Mouse (Mus musculus) embryonic facial prominence, embryonic 10.5 days (tissue): ENCODE data around the gene Tmem135. TPM values are rescaled to one million over a fixed set of nuclear protein-coding genes. Genes with fewer than 3 reads are reported as not detected.

Source experiments
- DNase-seq: peaks from one replicate; pipeline ENCODE4 v3.0.0-alpha.2; 2017; ENCODE audit warnings: low spot score
- H3K27ac ChIP-seq: fragments of 300-500 bp; sonication (generic); replicated peaks from 2 replicates; pipeline ENCODE4 v1.5.1; 2016; ENCODE audit warnings: mild to moderate bottlenecking
- H3K27me3 ChIP-seq: fragments of 300-500 bp; sonication (generic); replicated peaks from 2 replicates; pipeline ENCODE4 v1.6.1; 2016; ENCODE audit warnings: low read depth, mild to moderate bottlenecking; ENCODE audit not compliant: poor library complexity, severe bottlenecking
- H3K36me3 ChIP-seq: fragments of 300-500 bp; sonication (generic); replicated peaks from 2 replicates; pipeline ENCODE4 v1.6.1; 2016; ENCODE audit warnings: mild to moderate bottlenecking, moderate library complexity
- H3K4me1 ChIP-seq: fragments of 300-500 bp; sonication (generic); 2 replicates; pipeline ENCODE4 v1.6.1; 2016
- H3K4me3 ChIP-seq: fragments of 300-500 bp; sonication (generic); 2 replicates; pipeline ENCODE4 v1.5.1; 2016; ENCODE audit warnings: mild to moderate bottlenecking, moderate library complexity
- H3K9me3 ChIP-seq: fragments of 300-500 bp; sonication (generic); 2 replicates; pipeline ENCODE4 v1.6.1; 2016; ENCODE audit warnings: mild to moderate bottlenecking
- WGBS: fragments of 180-500 bp; shearing (Covaris S2); methylation state at CpG from one replicate; pipeline ENCODE4 v1.1.7; 2016; 5-methylcytosine and 5-hydroxymethylcytosine counted together
- polyA plus RNA-seq: library from polyadenylated mRNA; unstranded; fragments of >200 nt; fragmentation: Nextera tagmentation; extraction: Ambion mirVana; gene quantifications from 2 replicates; pipeline ENCODE4 v1.2.1, GENCODE M21; 2016

Gene Tmem135
- polyA plus RNA-seq, 1 experiment from 2014 or later, result 18.0 TPM

DNA sequence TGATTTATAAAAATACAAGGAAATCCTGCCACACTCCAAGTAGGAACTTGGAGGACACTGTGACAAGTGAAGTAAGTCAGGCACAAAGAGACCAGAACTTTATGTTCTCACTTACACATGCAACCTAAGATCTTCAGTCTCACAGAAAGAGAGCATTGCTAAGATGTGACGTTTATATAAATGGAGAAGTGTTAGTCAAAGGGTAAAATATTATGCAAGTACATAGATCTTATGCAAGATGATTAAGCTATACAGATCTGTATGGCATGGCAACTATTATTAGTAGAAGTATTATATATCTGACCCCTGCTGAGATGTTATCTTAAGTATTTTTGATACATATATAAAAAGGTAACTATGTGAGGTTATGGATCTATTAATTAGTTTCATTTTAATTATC lies 8.6 kb downstream of the Tmem135 start:
- H3K36me3 ChIP-seq, result peaks cover 3% of the 10 kb centered on the region; the same call in 1 of the 2 replicates
- no peak for DNase-seq
- H3K4me1 ChIP-seq, result no peaks in the 10 kb centered on the region
- WGBS, result 84% methylated on average over 1 of the region's 1 CpGs
- H3K27me3 ChIP-seq, result 0 out of 2 replicates have a peak, but pooled peaks cover 6% of the 10 kb centered on the region
- no peak overlapping the region for H3K27ac ChIP-seq
- H3K4me3 ChIP-seq, result no peak overlapping the region
- no peaks in the 10 kb centered on the region for H3K9me3 ChIP-seq

- H3K4me1 ChIP-seq, result no peaks in the 10 kb centered on the region
- H3K27me3 ChIP-seq, result no peaks in the 10 kb centered on the region
- WGBS, result 99% methylated on average over 1 of the region's 1 CpGs
- no peak overlapping the region for H3K4me3 ChIP-seq
- peaks cover 3% of the 10 kb centered on the region; the same call in 1 of the 2 replicates for H3K36me3 ChIP-seq
- DNase-seq, result no peak
- no peaks in the 10 kb centered on the region for H3K9me3 ChIP-seq
- no peak overlapping the region for H3K27ac ChIP-seq
Observed at GRCm38 (mm10) chr7:89392825-89393224, 11.2 kb downstream of the Tmem135 start.

DNA sequence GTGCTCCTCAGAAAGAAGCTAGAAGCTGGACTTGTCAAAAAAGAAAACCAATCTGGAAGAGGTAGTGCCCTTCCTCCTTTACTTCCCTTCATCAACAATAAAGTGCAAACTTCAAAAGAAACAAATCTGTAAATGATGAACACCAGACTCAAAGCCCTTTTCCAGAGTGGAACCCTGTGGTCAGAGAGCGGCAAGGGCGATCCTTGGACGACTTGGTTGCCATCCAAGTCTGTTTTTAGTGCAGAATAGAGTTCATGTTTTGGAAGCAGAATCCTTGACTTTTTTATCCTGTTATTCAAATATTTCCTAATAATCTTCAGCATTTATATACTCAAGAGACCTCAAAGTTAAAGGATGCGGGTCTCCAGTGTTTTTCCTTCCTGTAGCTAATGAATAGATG lies 11.6 kb downstream of the Tmem135 start:
- 77% methylated on average over 4 of the region's 4 CpGs for WGBS
- Histone ChIP-seq H3K4me3 (no peak overlapping the region), H3K36me3 (peaks cover 3% of the 10 kb centered on the region; the same call in 1 of the 2 replicates), H3K27ac (no peak overlapping the region), H3K4me1 (no peaks in the 10 kb centered on the region), H3K9me3 (no peaks in the 10 kb centered on the region), H3K27me3 (no peaks in the 10 kb centered on the region)
- DNase-seq, result no peak

DNA sequence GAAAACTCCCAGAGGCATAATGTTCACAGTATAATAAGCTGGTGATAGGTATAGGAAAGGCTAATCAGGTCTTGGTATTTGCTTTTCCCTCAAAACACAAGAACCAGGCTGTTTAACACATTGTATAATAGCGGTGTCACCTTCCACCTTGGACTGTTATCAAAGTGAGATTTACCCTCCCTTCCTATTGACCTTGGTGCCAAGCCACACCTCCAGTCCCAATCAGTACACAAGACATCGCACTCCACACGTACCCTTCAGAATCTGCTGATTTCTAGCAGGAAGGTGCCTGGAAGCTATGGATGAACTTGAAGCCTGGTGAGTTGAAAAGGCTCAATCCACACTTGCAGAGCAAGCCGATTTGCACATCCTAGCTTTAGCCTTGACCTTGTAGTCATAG lies 12.2 kb downstream of the Tmem135 start:
- H3K27ac ChIP-seq, result no peak overlapping the region
- H3K9me3 ChIP-seq, result no peaks in the 10 kb centered on the region
- WGBS, result 89% methylated on average over 4 of the region's 4 CpGs
- H3K4me3 ChIP-seq, result no peak overlapping the region
- peaks cover 3% of the 10 kb centered on the region; the same call in 1 of the 2 replicates for H3K36me3 ChIP-seq
- DNase-seq, result no peak
- no peaks in the 10 kb centered on the region for H3K4me1 ChIP-seq
- H3K27me3 ChIP-seq, result no peaks in the 10 kb centered on the region

- Histone ChIP-seq H3K36me3 (peaks cover 3% of the 10 kb centered on the region; the same call in 1 of the 2 replicates), H3K9me3 (no peaks in the 10 kb centered on the region), H3K4me1 (0 out of 2 replicates have a peak, but pooled peaks cover 4% of the 10 kb centered on the region), H3K27ac (no peak overlapping the region), H3K27me3 (no peaks in the 10 kb centered on the region), H3K4me3 (no peak overlapping the region)
- WGBS, result 81% methylated on average over 3 of the region's 3 CpGs
- DNase-seq, result no peak
Observed at GRCm38 (mm10) chr7:89391281-89391680, 12.7 kb downstream of the Tmem135 start.

- no peaks in the 10 kb centered on the region for H3K9me3 ChIP-seq
- peaks cover 3% of the 10 kb centered on the region; the same call in 1 of the 2 replicates for H3K36me3 ChIP-seq
- WGBS, result 82% methylated on average over 2 of the region's 2 CpGs
- no peaks in the 10 kb centered on the region for H3K27me3 ChIP-seq
- H3K4me3 ChIP-seq, result no peak overlapping the region
- no peak for DNase-seq
- H3K4me1 ChIP-seq, result 0 out of 2 replicates have a peak, but pooled peaks cover 4% of the 10 kb centered on the region
- H3K27ac ChIP-seq, result no peak overlapping the region
Observed at GRCm38 (mm10) chr7:89390660-89391059, 13.4 kb downstream of the Tmem135 start.

- H3K27ac ChIP-seq, result no peak overlapping the region
- 82% methylated on average over 3 of the region's 3 CpGs for WGBS
- DNase-seq, result no peak
Observed at GRCm38 (mm10) chr7:89388981-89389380, 15.0 kb downstream of the Tmem135 start.

GRCm38 (mm10) chr7:89382892-89383291 lies 21.1 kb downstream of the Tmem135 start:
- no peaks in the 10 kb centered on the region for H3K9me3 ChIP-seq
- no peaks in the 10 kb centered on the region for H3K27me3 ChIP-seq
- no peak overlapping the region for H3K4me3 ChIP-seq
- H3K36me3 ChIP-seq, result no peaks in the 10 kb centered on the region
- peaks cover 15% of the 10 kb centered on the region for H3K4me1 ChIP-seq
- 91% methylated on average over 3 of the region's 3 CpGs for WGBS
- H3K27ac ChIP-seq, result no peak overlapping the region
- DNase-seq, result no peak

More at GRCm38 (mm10) chr7:89388981-89389380, 15.0 kb downstream of the Tmem135 start:
- Histone ChIP-seq H3K27me3 (no peaks in the 10 kb centered on the region), H3K9me3 (no peaks in the 10 kb centered on the region), H3K36me3 (no peaks in the 10 kb centered on the region), H3K4me3 (no peak overlapping the region), H3K4me1 (0 out of 2 replicates have a peak, but pooled peaks cover 4% of the 10 kb centered on the region)

DNA sequence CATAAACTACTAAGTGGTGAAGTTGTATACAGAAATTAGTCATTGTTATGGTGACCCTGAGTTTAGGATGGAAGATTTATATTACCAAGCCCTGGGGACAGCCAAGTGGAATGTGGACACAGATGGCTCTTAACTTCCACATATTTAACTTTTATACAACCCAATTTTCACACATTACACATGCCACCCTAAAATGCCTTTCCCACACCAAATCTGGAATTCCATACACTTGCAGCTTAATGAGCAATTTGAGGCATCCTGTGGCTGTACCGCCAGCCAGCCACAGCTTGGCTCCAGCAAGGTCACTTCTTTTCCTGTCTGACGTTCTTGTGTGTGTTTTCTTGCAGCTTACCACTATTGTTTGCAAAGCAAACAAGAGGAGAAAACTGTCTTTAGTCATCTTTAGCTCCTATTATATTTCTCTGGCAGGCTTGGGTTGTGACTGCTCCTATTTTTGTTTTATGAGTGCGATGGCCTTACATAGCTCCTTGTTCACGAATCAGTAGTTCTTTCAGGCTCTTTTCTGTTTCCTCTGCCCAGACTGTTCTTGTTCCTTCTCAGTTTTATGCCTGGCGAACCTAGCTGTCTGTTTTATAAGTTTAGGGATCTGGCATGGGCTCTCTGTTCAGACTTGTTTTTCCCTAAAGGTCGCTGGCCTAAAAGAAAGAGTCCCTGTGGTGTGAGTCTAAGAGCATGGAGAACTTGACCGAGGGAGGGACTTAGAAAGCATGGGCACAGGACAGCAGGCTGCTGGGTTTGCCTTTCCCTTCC lies 22.9 kb downstream of the Tmem135 start:
- Histone ChIP-seq H3K27me3 (no peaks in the 10 kb centered on the region), H3K9me3 (no peaks in the 10 kb centered on the region), H3K4me1 (peaks cover 11% of the 10 kb centered on the region), H3K27ac (0 out of 2 replicates have a peak overlapping the region, but pooled peaks have one; percentile 30), H3K4me3 (no peak overlapping the region), H3K36me3 (no peaks in the 10 kb centered on the region)
- DNase-seq, result no peak
- 54% methylated on average over 7 of the region's 7 CpGs for WGBS

DNA sequence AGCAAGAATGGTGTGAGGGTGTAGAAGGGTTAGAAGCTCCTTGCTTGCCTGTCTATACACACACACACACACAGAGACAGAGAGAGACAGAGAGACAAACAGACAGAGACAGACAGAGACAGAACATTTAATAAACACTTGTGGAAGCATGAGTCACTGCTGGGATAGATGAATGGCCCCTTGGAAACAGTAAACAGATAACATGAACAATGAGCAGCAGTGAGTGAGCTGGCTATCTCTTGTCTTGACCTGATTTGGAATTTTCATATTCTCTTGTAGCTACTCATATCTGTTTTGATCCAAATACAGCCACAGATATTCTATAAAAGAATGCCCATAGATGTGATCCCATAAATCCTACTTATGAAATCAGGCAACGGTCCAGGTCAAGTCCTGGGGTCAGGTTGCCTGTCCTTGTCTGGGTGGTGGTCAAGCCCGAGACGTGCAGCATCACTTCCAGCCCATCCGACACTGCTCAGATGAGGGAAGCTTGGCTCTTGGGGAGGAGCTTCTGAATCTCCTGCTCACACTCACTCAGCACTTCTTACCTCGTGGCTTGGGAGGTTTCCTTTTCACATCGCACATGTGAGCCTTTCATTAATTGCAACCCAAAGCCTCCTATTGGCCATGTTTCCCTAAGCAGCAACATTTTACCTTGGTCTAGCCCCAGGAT lies 32.3 kb downstream of the Tmem135 start:
- Histone ChIP-seq H3K27ac (no peak overlapping the region), H3K9me3 (no peaks in the 10 kb centered on the region), H3K36me3 (no peaks in the 10 kb centered on the region), H3K4me1 (peaks cover 14% of the 10 kb centered on the region), H3K27me3 (no peaks in the 10 kb centered on the region), H3K4me3 (no peak overlapping the region)
- 70% methylated on average over 6 of the region's 6 CpGs for WGBS
- no peak for DNase-seq

DNA sequence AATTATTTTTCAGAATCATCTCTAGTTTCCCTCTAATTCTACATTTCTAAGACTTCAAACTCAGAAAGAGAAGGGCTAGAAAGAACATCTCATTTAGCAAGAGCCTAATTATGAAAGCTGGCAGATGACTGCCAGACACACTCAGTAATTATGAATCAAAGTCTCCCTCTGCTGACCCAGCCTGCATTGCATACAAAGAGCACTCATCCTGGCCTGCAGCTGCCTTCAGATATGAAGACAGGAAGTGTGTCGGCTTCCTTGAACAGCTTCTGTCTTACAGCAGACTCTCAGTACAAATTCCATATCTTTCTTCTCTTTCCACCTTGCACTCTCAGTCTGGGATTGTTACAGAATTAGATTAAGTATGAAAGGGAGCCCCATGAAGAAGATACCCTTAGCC lies 33.1 kb downstream of the Tmem135 start:
- WGBS, result 57% methylated on average over 1 of the region's 1 CpGs
- no peak overlapping the region for H3K4me3 ChIP-seq
- H3K27ac ChIP-seq, result no peak overlapping the region
- H3K9me3 ChIP-seq, result no peaks in the 10 kb centered on the region
- no peaks in the 10 kb centered on the region for H3K27me3 ChIP-seq
- H3K4me1 ChIP-seq, result peaks cover 14% of the 10 kb centered on the region
- H3K36me3 ChIP-seq, result no peaks in the 10 kb centered on the region
- DNase-seq, result no peak

DNA sequence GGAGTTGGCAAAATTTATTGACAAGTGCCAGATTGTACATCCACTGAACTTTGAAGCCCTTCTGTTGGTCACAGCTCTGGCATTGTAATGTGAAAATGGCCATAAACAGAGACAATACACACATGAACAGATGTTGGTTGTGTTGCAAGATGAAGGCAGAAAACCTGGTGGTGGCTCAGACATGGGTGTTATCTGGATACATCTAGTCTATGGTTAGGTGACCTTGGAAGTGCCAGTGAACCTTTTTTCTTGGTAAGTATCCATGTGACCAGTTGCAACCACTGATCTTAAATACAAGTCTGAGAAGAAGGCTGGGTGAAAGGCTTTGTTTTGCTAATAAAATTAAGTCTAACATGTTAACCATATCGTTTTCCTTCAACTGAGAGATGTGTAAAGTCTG lies 33.9 kb downstream of the Tmem135 start:
- peaks cover 14% of the 10 kb centered on the region for H3K4me1 ChIP-seq
- H3K4me3 ChIP-seq, result no peak overlapping the region
- DNase-seq, result no peak
- H3K27me3 ChIP-seq, result no peaks in the 10 kb centered on the region
- WGBS, result 81% methylated on average over 1 of the region's 1 CpGs
- no peaks in the 10 kb centered on the region for H3K36me3 ChIP-seq
- no peaks in the 10 kb centered on the region for H3K9me3 ChIP-seq
- H3K27ac ChIP-seq, result no peak overlapping the region

DNA sequence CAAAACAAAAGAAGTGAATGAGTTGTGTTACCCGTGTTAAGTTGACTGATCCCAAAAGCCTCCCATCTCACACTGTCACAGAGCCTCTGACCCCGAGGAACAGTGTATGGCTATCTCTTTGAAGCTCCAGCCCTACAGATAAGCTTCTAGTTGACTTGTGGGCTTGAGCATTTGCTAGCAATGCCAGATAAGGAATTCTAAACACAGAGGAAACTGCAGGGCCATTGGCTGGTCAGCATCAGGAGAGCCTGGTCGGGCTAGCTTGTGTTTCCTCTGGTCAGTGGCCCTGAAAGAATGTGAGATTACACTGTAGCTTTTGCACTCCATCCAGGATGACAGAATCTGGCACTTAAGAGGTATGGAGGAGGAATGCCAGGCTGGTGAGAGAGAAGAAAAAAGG lies 36.4 kb downstream of the Tmem135 start:
- WGBS, result 33% methylated on average over 3 of the region's 3 CpGs
- no peak overlapping the region for H3K4me3 ChIP-seq
- DNase-seq, result no peak

More for the DNA sequence above, 36.4 kb downstream of the Tmem135 start:
- H3K9me3 ChIP-seq, result no peaks in the 10 kb centered on the region
- no peak overlapping the region for H3K27ac ChIP-seq
- peaks cover 14% of the 10 kb centered on the region for H3K4me1 ChIP-seq
- H3K27me3 ChIP-seq, result no peaks in the 10 kb centered on the region
- no peaks in the 10 kb centered on the region for H3K36me3 ChIP-seq
